In the genomic region with DNA sequence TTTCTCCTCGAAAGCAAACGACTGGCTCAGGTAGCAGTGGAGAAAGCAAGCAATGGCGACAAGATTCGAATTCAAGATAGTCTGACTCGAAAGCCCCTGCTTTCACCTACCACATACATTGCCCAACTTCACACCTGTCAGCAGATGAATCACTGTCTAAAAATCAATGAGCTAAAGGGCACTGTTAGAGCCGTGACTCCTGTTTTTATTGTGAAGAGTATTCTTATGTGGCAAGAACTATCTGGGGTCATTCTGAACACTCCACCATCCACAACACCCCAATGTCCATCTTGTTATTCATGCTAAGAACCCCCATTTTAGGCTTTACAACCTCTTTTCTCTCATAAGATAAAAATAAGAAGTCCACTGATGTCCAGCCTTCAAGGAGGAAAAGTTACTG, we compare ENCODE assay signal across 24 mouse cellular contexts.
DNase-seq lines count a peak whose midpoint lies in the region; ATAC-seq and TF ChIP-seq lines count a peak whose summit lies in the region.
"Had no signal": no experiment of that assay in that cellular context is flagged by ENCODE, and none has a peak within 500 bp of the region (broad histone marks: within the 10 kb centered on the region; RNA-seq: fewer than 3 reads in every experiment).

No protein-coding gene starts in this region.

- no peak overlapping the region for H3K4me2 ChIP-seq in liver, postnatal 0 days (ENCODE audit: low read depth, low read length)
- H3K4me2 ChIP-seq in liver, embryonic 12.5 days: no peak overlapping the region
- H3K4me2 ChIP-seq in midbrain, embryonic 11.5 days: no peak overlapping the region
- H3K4me2 ChIP-seq in midbrain, embryonic 13.5 days (replicated peaks): no peak overlapping the region
- H3K4me2 ChIP-seq: embryonic facial prominence, embryonic 12.5 days; forebrain, embryonic 13.5 days; forebrain, embryonic 15.5 days had no signal

- no peaks in the 10 kb centered on the region for H3K27me3 ChIP-seq in liver, postnatal 0 days (ENCODE audit: insufficient read depth, low read length)
- no peaks in the 10 kb centered on the region for H3K27me3 ChIP-seq in liver, embryonic 12.5 days (replicated peaks)
- H3K27me3 ChIP-seq in midbrain, embryonic 11.5 days (ENCODE audit: control insufficient read depth, insufficient read depth, low read length): no peaks in the 10 kb centered on the region; the same call in 1 of the 2 replicates
- peaks cover 15% of the 10 kb centered on the region for H3K27me3 ChIP-seq in midbrain, embryonic 13.5 days
- H3K27me3 ChIP-seq: CH12.LX; embryonic facial prominence, embryonic 12.5 days had no signal

- H3K9ac ChIP-seq in liver, postnatal 0 days (replicated peaks): no peak overlapping the region
- H3K9ac ChIP-seq in liver, embryonic 12.5 days: no peak overlapping the region
- no peak overlapping the region for H3K9ac ChIP-seq in midbrain, embryonic 11.5 days (ENCODE audit: low read length)
- no peak overlapping the region for H3K9ac ChIP-seq in midbrain, embryonic 13.5 days (replicated peaks)
- H3K9ac ChIP-seq: embryonic facial prominence, embryonic 12.5 days; forebrain, embryonic 13.5 days; forebrain, embryonic 15.5 days had no signal

- H3K27ac ChIP-seq in liver, postnatal 0 days (ENCODE audit: low read depth): no peak overlapping the region
- no peak overlapping the region for H3K27ac ChIP-seq in liver, embryonic 12.5 days
- H3K27ac ChIP-seq in midbrain, embryonic 11.5 days (ENCODE audit: low read depth, low read length): no peak overlapping the region
- no peak overlapping the region for H3K27ac ChIP-seq in midbrain, embryonic 13.5 days
- H3K27ac ChIP-seq: embryonic facial prominence, embryonic 10.5 days; embryonic facial prominence, embryonic 12.5 days; forebrain, embryonic 13.5 days; forebrain, embryonic 15.5 days had no signal

- peak; percentile 43 for DNase-seq in heart, adult 11 months
- no peak for DNase-seq in heart, adult 9 months (ENCODE audit: low spot score in 2 of 2)
- DNase-seq in liver, postnatal 0 days: no peak
- DNase-seq in midbrain, embryonic 11.5 days (ENCODE audit: low spot score, missing footprints): peak; percentile 68
- DNase-seq: adrenal gland, adult 8-10 months; adrenal gland, postnatal 14 days; adrenal gland, postnatal 36 days; B cell, adult 2 months; cerebellum, adult 11-12 months; cerebellum, adult 2 months; cerebellum, adult 9-10 months; cerebellum, postnatal 10 days; cerebellum, postnatal 25 days had no signal

- peak; percentile 65 for ATAC-seq in liver, postnatal 0 days
- ATAC-seq in liver, embryonic 12.5 days: no peak
- ATAC-seq in midbrain, embryonic 11.5 days (ENCODE audit: low FRiP score): no peak
- no peak for ATAC-seq in midbrain, embryonic 13.5 days
- ATAC-seq: activated CD4-positive, CD25-positive, alpha-beta regulatory T cell, adult 4 months; CD4-positive, CD25-positive, alpha-beta regulatory T cell, adult 4 months; forebrain, embryonic 13.5 days; forebrain, embryonic 15.5 days; Patski had no signal

- no peaks in the 10 kb centered on the region; the same call in 1 of the 2 replicates for H3K4me1 ChIP-seq in liver, postnatal 0 days (ENCODE audit: insufficient read depth)
- no peaks in the 10 kb centered on the region for H3K4me1 ChIP-seq in liver, embryonic 12.5 days
- peaks cover 10% of the 10 kb centered on the region for H3K4me1 ChIP-seq in midbrain, embryonic 11.5 days (ENCODE audit: control insufficient read depth, insufficient read depth, low read length)
- H3K4me1 ChIP-seq in midbrain, embryonic 13.5 days (replicated peaks): no peaks in the 10 kb centered on the region
- H3K4me1 ChIP-seq: embryonic facial prominence, embryonic 12.5 days; forebrain, embryonic 13.5 days; forebrain, embryonic 15.5 days had no signal

- no peak for TF ChIP-seq CTCF in liver, postnatal 0 days (IDR thresholded peaks at IDR 0.05; ENCODE audit: low read depth)

- TF ChIP-seq EP300 in liver, postnatal 0 days (IDR thresholded peaks at IDR 0.05; ENCODE audit: low read depth): 0 out of 2 replicates have a peak, but pooled peaks have one; percentile 12

- no peaks in the 10 kb centered on the region for H3K9me3 ChIP-seq in liver, postnatal 0 days (ENCODE audit: low read length)
- H3K9me3 ChIP-seq in liver, embryonic 12.5 days (replicated peaks): no peaks in the 10 kb centered on the region
- H3K9me3 ChIP-seq in midbrain, embryonic 11.5 days (ENCODE audit: control insufficient read depth, low read length): no peaks in the 10 kb centered on the region
- no peaks in the 10 kb centered on the region for H3K9me3 ChIP-seq in midbrain, embryonic 13.5 days
- H3K9me3 ChIP-seq: embryonic facial prominence, embryonic 10.5 days; embryonic facial prominence, embryonic 12.5 days; forebrain, embryonic 13.5 days; forebrain, embryonic 15.5 days had no signal

- H3K4me3 ChIP-seq in liver, postnatal 0 days (ENCODE audit: low read depth, low read length): no peak overlapping the region
- no peak overlapping the region for H3K4me3 ChIP-seq in liver, embryonic 12.5 days
- no peak overlapping the region for H3K4me3 ChIP-seq in midbrain, embryonic 11.5 days (ENCODE audit: low read depth, low read length)
- H3K4me3 ChIP-seq in midbrain, embryonic 13.5 days (replicated peaks): no peak overlapping the region
- H3K4me3 ChIP-seq: embryonic facial prominence, embryonic 10.5 days; embryonic facial prominence, embryonic 12.5 days; forebrain, embryonic 13.5 days; forebrain, embryonic 15.5 days had no signal

- no peaks in the 10 kb centered on the region for H3K36me3 ChIP-seq in liver, postnatal 0 days (replicated peaks; ENCODE audit: insufficient read depth, low read length)
- H3K36me3 ChIP-seq in liver, embryonic 12.5 days: no peaks in the 10 kb centered on the region
- H3K36me3 ChIP-seq in midbrain, embryonic 11.5 days (ENCODE audit: control insufficient read depth, insufficient read depth, low read length): no peaks in the 10 kb centered on the region
- H3K36me3 ChIP-seq in midbrain, embryonic 13.5 days: no peaks in the 10 kb centered on the region
- H3K36me3 ChIP-seq: embryonic facial prominence, embryonic 10.5 days; embryonic facial prominence, embryonic 12.5 days; forebrain, embryonic 15.5 days; G1E had no signal

- WGBS in liver, postnatal 0 days (ENCODE audit: insufficient replicate concordance): 64% methylated on average over 6 of the region's 6 CpGs
- 58% methylated on average over 6 of the region's 6 CpGs for WGBS in liver, embryonic 12.5 days (ENCODE audit: insufficient replicate concordance)
- 86% methylated on average over 6 of the region's 6 CpGs for WGBS in midbrain, embryonic 11.5 days
- 86% methylated on average over 6 of the region's 6 CpGs for WGBS in midbrain, embryonic 13.5 days

Comparison
In these comparisons a context has a peak if more than half of its experiments do, and no peak if none do; other contexts are left out.
1. DNase-seq: peak in heart, adult 11 months (single experiment) and midbrain, embryonic 11.5 days (single experiment); none in heart, adult 9 months (0 of 2) and liver, postnatal 0 days (single experiment).